Mouse (Mus musculus): ENCODE measurements around the gene Anp32e. TPM values are rescaled to one million over a fixed set of nuclear protein-coding genes. Genes with fewer than 3 reads are reported as not detected.
"Not testable (repeated sequence)": the region's sequence is repeated elsewhere in the genome, so short reads cannot be mapped to it uniquely, and the experiment has no call there.

Anp32e gene
- total RNA-seq, 1 experiment from 2014 or later, result 94.0 TPM

- no peak for DNase-seq
Measured at GRCm38 (mm10) chr3:95972873-95973634, 44.0 kb downstream of the Anp32e start.

GRCm38 (mm10) chr3:95977079-95977478, 48.0 kb downstream of the Anp32e start:
- DNase-seq, result no peak

GRCm38 (mm10) chr3:95977587-95977986, 48.5 kb downstream of the Anp32e start:
- DNase-seq, result not testable (repeated sequence)

- DNase-seq, result no peak
Measured at GRCm38 (mm10) chr3:95978265-95978664, 49.2 kb downstream of the Anp32e start.

GRCm38 (mm10) chr3:95980276-95980970, 51.4 kb downstream of the Anp32e start:
- no peak for DNase-seq

- no peak for DNase-seq
Measured at GRCm38 (mm10) chr3:95982129-95982528, 53.1 kb downstream of the Anp32e start.

GRCm38 (mm10) chr3:95985209-95986000, 56.4 kb downstream of the Anp32e start:
- DNase-seq, result peak; percentile 18

GRCm38 (mm10) chr3:95986001-95986622, 57.1 kb downstream of the Anp32e start:
- no peak for DNase-seq

GRCm38 (mm10) chr3:95986984-95987383, 57.9 kb downstream of the Anp32e start:
- no peak for DNase-seq

GRCm38 (mm10) chr3:95987386-95988110, 58.5 kb downstream of the Anp32e start:
- DNase-seq, result no peak

GRCm38 (mm10) chr3:95988138-95988537, 59.1 kb downstream of the Anp32e start:
- no peak for DNase-seq

GRCm38 (mm10) chr3:95988969-95989368, 59.9 kb downstream of the Anp32e start:
- DNase-seq, result peak; percentile 64

- DNase-seq, result no peak
Measured at GRCm38 (mm10) chr3:95990413-95990941, 61.4 kb downstream of the Anp32e start.

- no peak for DNase-seq
Measured at GRCm38 (mm10) chr3:95992990-95993603, 64.1 kb downstream of the Anp32e start.

GRCm38 (mm10) chr3:95993881-95994280, 64.8 kb downstream of the Anp32e start:
- no peak for DNase-seq

GRCm38 (mm10) chr3:95994381-95994846, 65.4 kb downstream of the Anp32e start:
- no peak for DNase-seq

GRCm38 (mm10) chr3:95994975-95995801, 66.1 kb downstream of the Anp32e start:
- no peak for DNase-seq

- peak; percentile 80 for DNase-seq
Measured at GRCm38 (mm10) chr3:95995802-95996428, 66.9 kb downstream of the Anp32e start, which contains the start of gene Plekho1. Gene Plekho1 (minus strand): TSS chr3:95996001.

- DNase-seq, result no peak
Measured at GRCm38 (mm10) chr3:95996451-95997073, 67.5 kb downstream of the Anp32e start.

All from adrenal gland, postnatal 25 days (tissue).